Mouse (Mus musculus) kidney, adult 2 months (tissue): Measurements from ENCODE around the gene Tdo2. TPM values are rescaled to one million over a fixed set of nuclear protein-coding genes. Genes with fewer than 3 reads are reported as not detected.

Experiments used
- DNase-seq: peaks from one replicate; pipeline ENCODE4 v3.0.0; 2021
- H3K27ac ChIP-seq: fragments of 200-500 bp; 2 replicates; pipeline ENCODE4 v1.5.1; 2012; ENCODE audit warnings: low read depth, low read length, control low read depth, inconsistent platforms; ENCODE audit not compliant: insufficient read depth
- H3K27me3 ChIP-seq: fragments of 200-500 bp; replicated peaks from 2 replicates; pipeline ENCODE4 v1.6.1; 2012; ENCODE audit warnings: mild to moderate bottlenecking, moderate library complexity, low read length, inconsistent platforms; ENCODE audit not compliant: control insufficient read depth, insufficient read depth
- H3K36me3 ChIP-seq: fragments of 200-500 bp; 2 replicates; pipeline ENCODE4 v1.6.1; 2012; ENCODE audit warnings: mild to moderate bottlenecking, moderate library complexity, low read length, inconsistent platforms; ENCODE audit not compliant: control insufficient read depth, insufficient read depth
- H3K4me1 ChIP-seq: fragments of 200-500 bp; 2 replicates; pipeline ENCODE4 v1.6.1; 2011; ENCODE audit warnings: low read length; ENCODE audit not compliant: control insufficient read depth, insufficient read depth
- H3K4me3 ChIP-seq: fragments of 200-500 bp; 2 replicates; pipeline ENCODE4 v1.5.1; 2011; ENCODE audit warnings: mild to moderate bottlenecking, low read depth, low read length, control low read depth; ENCODE audit not compliant: insufficient read depth
- CTCF ChIP-seq: fragments of 200-500 bp; conservative IDR thresholded peaks from 2 replicates; pipeline ENCODE4 v1.5.1; 2011; ENCODE audit warnings: low read depth, mild to moderate bottlenecking, control low read depth, low read length, moderate library complexity, mixed read lengths; ENCODE audit not compliant: insufficient read depth, insufficient read length
- POLR2A ChIP-seq: fragments of 200-500 bp; IDR thresholded peaks from one replicate; pipeline ENCODE4 v1.6.1; 2011; ENCODE audit warnings: low read depth, low read length, control low read depth
- WGBS: fragments of 180-500 bp; shearing (Covaris S2); methylation state at CpG from one replicate; pipeline ENCODE4 v1.1.7; 2018; 5-methylcytosine and 5-hydroxymethylcytosine counted together
- polyA plus RNA-seq: library from polyadenylated mRNA; depleted of rRNA; stranded (reverse); fragments of >200 nt; gene quantifications from 2 replicates; pipeline ENCODE4 v1.2.3, GENCODE M21; 2012

Tdo2 gene
- polyA plus RNA-seq, 1 experiment = not detected

DNA sequence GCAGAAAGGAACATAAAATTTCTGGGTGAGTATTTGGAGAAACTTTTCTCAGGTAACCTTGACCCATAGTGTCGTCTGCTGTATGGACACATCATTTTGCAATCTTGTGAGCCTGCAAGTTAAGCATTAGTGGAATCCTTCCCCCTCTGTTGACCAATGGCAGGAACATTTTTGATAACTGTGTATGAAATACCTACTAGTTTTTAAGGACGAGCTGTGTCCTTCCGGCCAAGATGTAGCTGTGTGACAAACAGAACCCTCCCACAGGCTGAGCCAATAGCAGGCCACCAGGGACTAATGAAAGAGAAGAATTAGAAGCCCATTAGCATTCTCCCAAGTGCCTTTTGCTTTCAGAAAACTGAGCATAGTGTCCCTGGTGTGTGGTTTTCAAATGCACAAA is 14.5 kb upstream of the Tdo2 start:
- DNase-seq = no peak
- 71% methylated on average over 3 of the region's 3 CpGs for WGBS

DNA sequence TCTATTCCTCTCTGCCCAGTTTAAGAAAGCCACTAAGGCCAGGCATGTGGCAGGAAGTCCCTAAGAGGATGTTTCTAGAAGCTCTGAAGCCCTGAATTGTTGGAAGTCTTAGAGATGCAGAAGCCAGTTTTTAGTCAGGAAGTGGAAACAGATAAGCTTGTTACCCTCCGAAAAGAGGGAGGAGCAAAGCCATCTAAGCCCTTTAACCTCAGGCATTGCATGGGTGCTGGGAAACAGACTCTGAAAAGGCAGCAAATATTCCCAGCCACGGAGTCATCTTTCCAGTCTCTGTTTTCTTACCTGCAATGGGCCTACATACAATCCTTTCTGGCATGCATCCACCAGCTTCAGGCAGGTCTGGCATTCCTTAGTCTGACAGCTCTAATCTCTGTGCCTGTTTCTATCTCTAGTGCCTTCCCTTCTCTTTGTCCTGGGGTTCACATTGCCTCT is 13.7 kb upstream of the Tdo2 start:
- WGBS = 41% methylated on average over 2 of the region's 2 CpGs

More for the DNA sequence above, 14.5 kb upstream of the Tdo2 start:
- no peaks in the 10 kb centered on the region for H3K4me1 ChIP-seq
- H3K36me3 ChIP-seq = no peaks in the 10 kb centered on the region
- H3K27ac ChIP-seq = no peak overlapping the region
- TF ChIP-seq CTCF (no peak), POLR2A (no peak)
- H3K27me3 ChIP-seq = no peaks in the 10 kb centered on the region
- H3K4me3 ChIP-seq = no peak overlapping the region

DNA sequence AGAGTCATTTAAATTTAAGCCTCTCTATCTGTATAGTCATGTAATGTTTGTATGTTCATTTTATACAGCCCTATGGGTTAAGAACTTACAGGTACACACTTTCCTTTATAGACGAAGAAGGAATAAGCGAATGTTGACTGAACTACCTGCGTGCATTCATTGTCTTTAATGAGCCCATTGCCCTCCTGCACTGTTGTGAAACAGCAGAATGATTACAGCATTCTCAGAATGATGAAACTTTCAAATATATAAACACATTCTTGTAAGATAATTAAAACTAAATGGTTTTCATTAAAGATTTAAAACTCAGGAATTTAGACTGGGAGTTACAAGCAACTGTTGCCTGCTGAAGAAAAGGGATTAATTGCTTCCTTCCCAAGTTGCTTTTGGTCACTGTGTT is 11.6 kb upstream of the Tdo2 start:
- Histone ChIP-seq H3K36me3 (no peaks in the 10 kb centered on the region), H3K27me3 (no peaks in the 10 kb centered on the region), H3K4me1 (no peaks in the 10 kb centered on the region), H3K4me3 (no peak overlapping the region), H3K27ac (no peak overlapping the region)
- no peak for DNase-seq
- TF ChIP-seq POLR2A = no peak
- no peak for TF ChIP-seq CTCF
- 81% methylated on average over 3 of the region's 3 CpGs for WGBS

More for the DNA sequence above, 13.7 kb upstream of the Tdo2 start:
- H3K4me1 ChIP-seq = no peaks in the 10 kb centered on the region
- H3K27me3 ChIP-seq = no peaks in the 10 kb centered on the region
- no peak overlapping the region for H3K27ac ChIP-seq
- H3K36me3 ChIP-seq = no peaks in the 10 kb centered on the region
- DNase-seq = no peak
- TF ChIP-seq CTCF (no peak), POLR2A (no peak)
- H3K4me3 ChIP-seq = no peak overlapping the region

DNA sequence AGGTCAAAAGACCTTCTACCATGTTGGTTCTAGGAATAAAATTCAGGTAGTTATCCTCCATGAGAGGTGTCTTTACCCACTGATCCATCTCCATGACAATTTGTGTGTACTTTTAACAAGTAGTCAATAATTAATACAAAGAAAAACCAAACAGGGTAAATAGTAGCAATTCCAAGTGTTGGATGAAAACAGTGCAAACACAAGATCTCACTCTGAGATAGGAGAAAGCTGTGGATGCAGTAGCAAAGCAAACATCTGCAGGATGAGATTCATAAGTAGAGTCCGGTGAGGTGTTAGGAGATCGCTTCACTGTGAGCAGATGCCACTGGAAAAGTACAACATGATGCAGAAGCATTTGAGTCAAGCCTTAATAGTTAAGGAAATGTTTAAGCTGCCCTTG is 10.1 kb upstream of the Tdo2 start:
- no peak overlapping the region for H3K4me3 ChIP-seq
- TF ChIP-seq POLR2A = no peak
- no peak for TF ChIP-seq CTCF
- no peak overlapping the region for H3K27ac ChIP-seq
- WGBS = 88% methylated on average over 2 of the region's 2 CpGs
- H3K4me1 ChIP-seq = no peaks in the 10 kb centered on the region
- H3K27me3 ChIP-seq = no peaks in the 10 kb centered on the region
- no peaks in the 10 kb centered on the region for H3K36me3 ChIP-seq
- DNase-seq = no peak

DNA sequence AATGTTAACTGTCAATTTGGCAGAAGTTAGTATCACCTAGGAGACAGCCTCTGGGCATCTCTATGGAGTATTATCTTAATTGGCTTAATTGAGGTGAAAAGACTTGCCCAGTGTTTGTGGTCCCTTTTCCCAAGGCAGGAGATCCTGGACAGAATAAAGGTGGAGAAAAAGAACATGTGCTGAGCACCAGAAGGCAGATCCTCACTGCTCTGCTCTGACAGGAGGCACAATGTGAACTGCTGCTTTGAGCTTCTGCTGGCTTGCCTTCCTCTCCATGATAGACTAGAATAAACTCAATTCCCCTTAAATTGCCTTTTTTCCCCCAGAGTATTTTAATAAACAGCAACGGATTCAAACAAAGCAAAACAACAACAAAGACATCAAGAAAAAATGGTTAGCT is 9.1 kb upstream of the Tdo2 start:
- H3K27me3 ChIP-seq = no peaks in the 10 kb centered on the region
- H3K4me3 ChIP-seq = no peak overlapping the region
- no peak for DNase-seq
- H3K4me1 ChIP-seq = no peaks in the 10 kb centered on the region
- WGBS = 55% methylated on average over 1 of the region's 1 CpGs
- no peaks in the 10 kb centered on the region for H3K36me3 ChIP-seq
- TF ChIP-seq POLR2A (no peak), CTCF (no peak)
- H3K27ac ChIP-seq = no peak overlapping the region

DNA sequence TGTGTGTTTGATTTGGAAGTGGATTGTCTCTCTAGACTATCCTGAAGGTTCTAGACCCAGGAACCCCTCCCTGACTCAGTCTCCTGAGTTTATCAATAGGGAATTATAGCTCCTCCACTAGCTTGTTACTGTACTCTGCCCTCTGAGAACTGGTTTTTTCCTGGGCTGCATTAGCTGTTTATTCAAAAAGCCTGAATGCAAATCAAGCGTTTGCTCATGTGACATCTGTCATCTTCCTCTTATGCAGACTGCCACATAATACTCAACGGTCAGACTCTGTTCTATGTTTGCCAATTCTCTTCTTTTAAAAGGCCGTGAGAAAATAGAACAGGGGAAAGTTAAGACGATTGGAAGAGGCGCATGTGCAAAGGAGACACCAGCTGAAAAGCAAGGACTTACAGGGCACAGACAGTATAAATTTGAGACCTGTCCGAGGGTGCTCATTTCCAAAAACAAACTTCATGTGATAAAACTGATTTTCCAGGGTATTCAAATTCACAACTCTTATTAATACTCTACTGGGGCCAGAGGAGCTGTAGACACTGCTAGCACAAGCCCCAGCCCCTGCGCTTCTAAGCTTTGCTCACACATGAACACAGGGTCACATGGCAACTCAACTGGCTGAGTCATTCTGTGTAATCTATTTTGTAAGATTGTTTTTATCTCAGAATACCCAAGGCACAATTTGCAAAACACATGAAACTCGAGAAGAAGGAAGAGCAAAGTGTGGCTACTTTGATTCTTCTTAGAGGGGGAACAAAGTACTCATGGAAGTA is 7.3 kb upstream of the Tdo2 start:
- Histone ChIP-seq H3K27ac (no peak overlapping the region), H3K36me3 (no peaks in the 10 kb centered on the region), H3K27me3 (no peaks in the 10 kb centered on the region), H3K4me1 (no peaks in the 10 kb centered on the region), H3K4me3 (no peak overlapping the region)
- TF ChIP-seq CTCF = no peak
- DNase-seq = no peak
- 76% methylated on average over 8 of the region's 8 CpGs for WGBS

DNA sequence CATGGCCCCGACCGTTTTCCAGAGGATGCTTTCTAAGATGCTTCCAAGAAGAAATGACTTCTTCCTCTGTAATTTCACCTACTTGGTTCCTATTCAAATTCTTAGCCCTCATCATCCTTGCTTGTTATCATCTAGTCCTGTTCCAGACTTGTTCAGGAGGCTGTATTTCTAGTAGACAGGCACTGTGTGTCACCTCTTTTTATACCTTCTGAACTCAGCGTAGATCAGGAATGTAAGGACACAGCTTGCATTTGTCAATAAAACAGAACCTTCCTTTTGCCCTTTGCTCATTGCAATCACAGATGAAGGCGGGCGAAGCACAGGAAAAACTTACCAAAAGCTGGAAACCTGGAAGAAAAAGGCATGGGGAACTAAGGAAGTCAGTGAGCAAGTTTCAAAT is 6.0 kb upstream of the Tdo2 start, which contains the start of gene Asic5:
Asic5 (plus strand) TSS at position 301 of the 400 bp plus-strand sequence.
- H3K4me3 ChIP-seq = no peak within 1 kb of the TSS
- H3K27ac ChIP-seq = no peak within 1 kb of the TSS
- no peaks in the 10 kb centered on the region for H3K27me3 ChIP-seq
- H3K4me1 ChIP-seq = no peaks in the 10 kb centered on the region
- 72% methylated on average over 5 of the region's 5 CpGs for WGBS
- no peaks in the 10 kb centered on the region for H3K36me3 ChIP-seq
- TF ChIP-seq POLR2A (no peak), CTCF (no peak)
- DNase-seq = no peak
